Mouse (Mus musculus): ENCODE measurements at regions not wholly inside any gene's neighbourhood (a gene's known extent, or its start where the extent isn't known, plus 50 kb on each side); places are given as distances from the start of the nearest gene placed in this dataset.

- TF ChIP-seq EP300 (IDR thresholded peaks at IDR 0.05; ENCODE audit: low read depth) = no peak
- TF ChIP-seq CTCF (IDR thresholded peaks at IDR 0.05; ENCODE audit: low read depth) = no peak
- no peak overlapping the region for H3K9ac ChIP-seq (replicated peaks; ENCODE audit: low read depth, low read length)
- ATAC-seq (ENCODE audit: insufficient read depth, low read depth) (peak; percentile 51; the same call in 1 of the 2 replicates), DNase-seq (ENCODE audit: low spot score) (no peak)
- no peaks in the 10 kb centered on the region for H3K27me3 ChIP-seq (ENCODE audit: control insufficient read depth, insufficient read depth, low read length)
- no peak overlapping the region for H3K4me2 ChIP-seq (ENCODE audit: low read depth, low read length)
- no peak overlapping the region for H3K4me3 ChIP-seq (ENCODE audit: low read depth, low read length)
- H3K27ac ChIP-seq (ENCODE audit: low read depth) = no peak overlapping the region
- no peaks in the 10 kb centered on the region for H3K4me1 ChIP-seq (ENCODE audit: control insufficient read depth, insufficient read depth)
- no peaks in the 10 kb centered on the region for H3K9me3 ChIP-seq (replicated peaks; ENCODE audit: control insufficient read depth, low read length)
- no peaks in the 10 kb centered on the region for H3K36me3 ChIP-seq (replicated peaks; ENCODE audit: control insufficient read depth, insufficient read depth, low read length)
- 11% methylated on average over 8 of the region's 8 CpGs for WGBS
Measured at GRCm38 (mm10) chr13:107124130-107124668, 102.3 kb upstream of the Kif2a start.

- Histone ChIP-seq H3K9me3 (replicated peaks; ENCODE audit: control insufficient read depth, low read length) (no peaks in the 10 kb centered on the region), H3K36me3 (replicated peaks; ENCODE audit: control insufficient read depth, insufficient read depth, low read length) (no peaks in the 10 kb centered on the region), H3K9ac (replicated peaks; ENCODE audit: low read depth, low read length) (no peak overlapping the region), H3K4me2 (ENCODE audit: low read depth, low read length) (no peak overlapping the region; the same call in 1 of the 2 replicates), H3K4me3 (ENCODE audit: low read depth, low read length) (no peak overlapping the region), H3K27ac (ENCODE audit: low read depth) (no peak overlapping the region), H3K4me1 (ENCODE audit: control insufficient read depth, insufficient read depth) (no peaks in the 10 kb centered on the region), H3K27me3 (ENCODE audit: control insufficient read depth, insufficient read depth, low read length) (no peaks in the 10 kb centered on the region)
- WGBS = 56% methylated on average over 22 of the region's 22 CpGs
- TF ChIP-seq CTCF (IDR thresholded peaks at IDR 0.05; ENCODE audit: low read depth) = peak; percentile 90
- no peak for TF ChIP-seq EP300 (IDR thresholded peaks at IDR 0.05; ENCODE audit: low read depth)
- ATAC-seq (ENCODE audit: insufficient read depth, low read depth) (no peak), DNase-seq (ENCODE audit: low spot score) (peak; percentile 55)
Measured at GRCm38 (mm10) chr13:107113949-107114690, 92.2 kb upstream of the Kif2a start.

DNA sequence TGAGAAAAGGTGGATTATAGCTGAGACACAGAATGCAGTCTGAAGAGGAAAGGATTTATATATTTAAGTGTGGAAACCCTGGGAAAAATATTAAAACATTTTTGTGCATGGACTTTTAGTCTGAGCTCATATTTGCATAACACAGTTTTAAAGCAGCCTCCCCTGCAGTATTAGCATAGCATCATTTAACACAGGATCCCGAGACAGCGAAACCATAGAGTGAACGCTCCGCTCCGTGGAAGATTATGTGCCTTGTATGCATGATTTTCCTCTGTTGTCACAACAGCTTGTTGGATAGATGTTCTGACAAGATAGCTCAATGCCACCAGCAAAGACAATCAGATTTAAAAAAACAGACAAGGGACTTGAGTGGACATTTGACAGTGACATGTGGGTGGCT, 86.1 kb upstream of the Kif2a start:
- H3K36me3 ChIP-seq (replicated peaks; ENCODE audit: control insufficient read depth, insufficient read depth, low read length) = no peaks in the 10 kb centered on the region
- H3K27me3 ChIP-seq (ENCODE audit: control insufficient read depth, insufficient read depth, low read length) = no peaks in the 10 kb centered on the region
- ATAC-seq (ENCODE audit: insufficient read depth, low read depth) = no peak
- no peak overlapping the region for H3K27ac ChIP-seq (ENCODE audit: low read depth)
- H3K9me3 ChIP-seq (replicated peaks; ENCODE audit: control insufficient read depth, low read length) = no peaks in the 10 kb centered on the region
- no peaks in the 10 kb centered on the region for H3K4me1 ChIP-seq (ENCODE audit: control insufficient read depth, insufficient read depth)
- no peak overlapping the region for H3K9ac ChIP-seq (replicated peaks; ENCODE audit: low read depth, low read length)
- 92% methylated on average over 5 of the region's 5 CpGs for WGBS
- TF ChIP-seq EP300 (IDR thresholded peaks at IDR 0.05; ENCODE audit: low read depth) (no peak), CTCF (IDR thresholded peaks at IDR 0.05; ENCODE audit: low read depth) (no peak)
- H3K4me2 ChIP-seq (ENCODE audit: low read depth, low read length) = no peak overlapping the region
- no peak for DNase-seq (ENCODE audit: low spot score)
- H3K4me3 ChIP-seq (ENCODE audit: low read depth, low read length) = no peak overlapping the region

DNA sequence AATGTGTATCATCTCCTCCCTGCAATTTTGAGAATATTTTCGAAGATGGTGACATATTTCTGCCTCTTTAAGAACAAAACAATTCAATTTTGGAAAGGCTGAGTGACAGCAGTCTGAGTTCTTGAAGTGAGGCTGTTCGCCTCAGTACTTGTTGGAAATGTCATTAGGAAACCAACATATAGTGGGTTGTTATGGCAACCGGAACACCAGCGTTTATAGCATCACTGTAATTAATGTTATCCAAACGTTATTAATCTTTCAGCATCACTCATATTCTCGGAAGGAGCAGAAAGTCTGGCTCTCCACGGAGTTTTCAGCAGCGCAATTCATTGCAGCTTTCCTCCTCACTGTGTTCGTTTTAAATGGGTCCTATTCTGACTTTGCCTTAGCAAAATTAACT, 85.6 kb upstream of the Kif2a start:
- Histone ChIP-seq H3K4me2 (ENCODE audit: low read depth, low read length) (no peak overlapping the region), H3K9me3 (replicated peaks; ENCODE audit: control insufficient read depth, low read length) (no peaks in the 10 kb centered on the region), H3K27ac (ENCODE audit: low read depth) (no peak overlapping the region), H3K4me3 (ENCODE audit: low read depth, low read length) (no peak overlapping the region), H3K36me3 (replicated peaks; ENCODE audit: control insufficient read depth, insufficient read depth, low read length) (no peaks in the 10 kb centered on the region), H3K27me3 (ENCODE audit: control insufficient read depth, insufficient read depth, low read length) (no peaks in the 10 kb centered on the region), H3K9ac (replicated peaks; ENCODE audit: low read depth, low read length) (no peak overlapping the region), H3K4me1 (ENCODE audit: control insufficient read depth, insufficient read depth) (no peaks in the 10 kb centered on the region)
- ATAC-seq (ENCODE audit: insufficient read depth, low read depth) (no peak), DNase-seq (ENCODE audit: low spot score) (no peak)
- TF ChIP-seq EP300 (IDR thresholded peaks at IDR 0.05; ENCODE audit: low read depth) = no peak
- TF ChIP-seq CTCF (IDR thresholded peaks at IDR 0.05; ENCODE audit: low read depth) = no peak
- 66% methylated on average over 9 of the region's 9 CpGs for WGBS

GRCm38 (mm10) chr13:107105510-107105909, 83.6 kb upstream of the Kif2a start:
- no peaks in the 10 kb centered on the region for H3K9me3 ChIP-seq (replicated peaks; ENCODE audit: control insufficient read depth, low read length)
- ATAC-seq (ENCODE audit: insufficient read depth, low read depth) (no peak), DNase-seq (ENCODE audit: low spot score) (no peak)
- no peak overlapping the region for H3K27ac ChIP-seq (ENCODE audit: low read depth)
- H3K27me3 ChIP-seq (ENCODE audit: control insufficient read depth, insufficient read depth, low read length) = no peaks in the 10 kb centered on the region
- H3K4me3 ChIP-seq (ENCODE audit: low read depth, low read length) = no peak overlapping the region
- TF ChIP-seq CTCF (IDR thresholded peaks at IDR 0.05; ENCODE audit: low read depth) (peak; percentile 58), EP300 (IDR thresholded peaks at IDR 0.05; ENCODE audit: low read depth) (no peak)
- no peak overlapping the region for H3K9ac ChIP-seq (replicated peaks; ENCODE audit: low read depth, low read length)
- no peaks in the 10 kb centered on the region for H3K36me3 ChIP-seq (replicated peaks; ENCODE audit: control insufficient read depth, insufficient read depth, low read length)
- no peak overlapping the region for H3K4me2 ChIP-seq (ENCODE audit: low read depth, low read length)
- no peaks in the 10 kb centered on the region for H3K4me1 ChIP-seq (ENCODE audit: control insufficient read depth, insufficient read depth)
- WGBS = 59% methylated on average over 1 of the region's 1 CpGs
